Mouse (Mus musculus) heart, postnatal 4 days (tissue): ENCODE results near the gene Prl2c5. TPM values are rescaled to one million over a fixed set of nuclear protein-coding genes. Genes with fewer than 3 reads are reported as not detected.
"Not testable (repeated sequence)": the region's sequence is repeated elsewhere in the genome, so short reads cannot be mapped to it uniquely, and the experiment has no call there.

ENCODE experiments used
- DNase-seq: peaks from one replicate; pipeline ENCODE4 v3.0.0; 2021
- total RNA-seq, 2 experiments: library from RNA; stranded (reverse); gene quantifications; 2 replicates each; pipeline ENCODE4 v1.2.3; 2021

Prl2c5 gene
- not detected for total RNA-seq

DNA sequence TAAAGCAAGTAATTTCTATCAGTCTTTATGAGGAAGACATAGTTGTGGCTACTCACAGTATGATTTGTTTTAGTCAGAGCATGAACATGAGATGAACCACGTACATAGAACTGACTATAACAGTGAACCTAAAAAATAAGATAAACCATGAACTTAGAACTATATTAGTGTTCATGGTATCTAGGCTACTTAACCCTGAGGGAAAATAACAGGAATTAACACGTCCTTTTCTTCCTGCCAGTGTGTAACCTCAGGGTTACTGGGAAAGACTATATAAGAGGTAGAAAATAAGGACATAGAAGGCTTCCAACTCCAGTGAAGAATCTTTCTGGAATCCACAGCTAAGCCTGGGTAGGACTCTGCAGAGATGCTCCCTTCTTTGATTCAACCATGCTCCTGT, at the start of gene Prl2c5:
Gene Prl2c5 (plus strand): TSS at position 301 of the 400 bp plus-strand sequence.
- DNase-seq, result not testable (repeated sequence)

DNA sequence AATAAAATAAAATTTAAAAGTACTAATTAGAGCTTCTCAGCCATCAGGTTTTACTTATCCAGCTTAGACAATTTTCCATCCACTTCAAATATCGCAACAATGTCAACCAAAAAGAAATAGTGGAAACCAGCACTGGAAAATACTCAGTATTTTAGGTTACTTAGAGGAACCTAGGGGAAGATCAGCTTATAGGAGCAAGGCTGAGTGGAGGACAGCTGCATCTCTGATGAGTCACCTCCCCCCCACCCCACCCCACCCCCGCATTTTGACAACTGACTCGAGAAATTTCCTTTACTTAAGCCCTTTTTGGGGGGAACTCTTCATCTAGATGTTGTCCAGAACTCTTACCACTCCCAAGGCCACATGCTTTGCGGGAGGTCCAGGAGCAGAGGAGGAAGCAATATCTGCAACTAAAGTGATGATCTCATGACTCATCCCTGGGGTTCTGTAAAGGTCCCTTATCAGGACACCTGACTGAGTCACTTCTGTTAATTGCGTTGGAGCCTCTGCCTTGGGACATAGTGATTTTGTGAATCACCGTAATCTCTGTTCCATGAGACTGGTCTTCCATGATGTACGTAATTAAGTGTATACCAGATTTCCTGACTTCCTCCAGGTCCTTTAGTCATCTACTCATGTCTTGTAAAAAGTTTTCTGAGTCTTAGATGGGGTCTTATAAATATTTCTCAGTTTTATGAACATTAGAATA, 19.6 kb upstream of the Prl2c5 start:
- not testable (repeated sequence) for DNase-seq

DNA sequence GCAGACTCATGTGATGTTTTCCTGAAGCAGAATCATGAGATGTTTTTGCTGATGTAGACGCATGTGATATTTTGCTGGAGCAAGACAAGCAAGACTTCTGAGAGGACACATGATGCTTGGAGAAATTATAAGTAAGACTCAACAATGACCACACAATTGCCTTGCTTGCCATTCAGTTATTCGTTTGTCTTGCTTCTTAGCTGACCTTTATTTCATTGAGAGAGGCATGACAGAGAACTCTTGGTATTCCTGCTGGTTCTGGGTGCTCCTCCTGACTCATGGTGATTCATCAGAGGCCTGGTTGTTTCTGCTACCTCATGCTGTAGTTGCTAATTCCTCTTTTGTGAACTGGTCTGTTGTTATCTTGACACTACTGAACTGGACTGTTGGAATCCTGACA, 13.9 kb upstream of the Prl2c5 start:
- not testable (repeated sequence) for DNase-seq

DNA sequence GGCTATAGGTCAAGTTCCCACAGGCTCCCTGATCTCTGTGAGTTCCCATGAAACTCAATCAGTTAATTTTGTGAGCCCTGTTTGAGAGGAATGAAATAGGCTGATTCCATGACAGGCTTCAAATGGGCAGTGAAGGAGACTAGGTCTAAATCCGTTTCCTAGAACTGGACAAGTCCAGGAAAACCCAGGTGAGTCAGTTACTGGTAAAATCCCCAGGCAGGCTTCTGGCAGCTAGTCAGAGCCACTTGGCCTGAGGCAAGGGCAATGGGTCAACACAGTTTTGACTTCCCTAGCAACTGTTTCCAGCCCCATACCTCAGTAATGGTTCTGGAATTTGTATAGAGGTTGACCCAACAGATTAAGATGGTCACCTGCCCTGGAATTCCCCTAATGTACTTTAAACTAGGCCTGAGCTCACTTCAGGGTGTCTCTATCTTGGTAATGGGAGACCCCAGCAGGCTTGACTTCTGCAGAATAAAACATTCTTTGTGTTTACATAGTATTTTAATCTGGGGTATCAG, 8.8 kb upstream of the Prl2c5 start:
- not testable (repeated sequence) for DNase-seq

DNA sequence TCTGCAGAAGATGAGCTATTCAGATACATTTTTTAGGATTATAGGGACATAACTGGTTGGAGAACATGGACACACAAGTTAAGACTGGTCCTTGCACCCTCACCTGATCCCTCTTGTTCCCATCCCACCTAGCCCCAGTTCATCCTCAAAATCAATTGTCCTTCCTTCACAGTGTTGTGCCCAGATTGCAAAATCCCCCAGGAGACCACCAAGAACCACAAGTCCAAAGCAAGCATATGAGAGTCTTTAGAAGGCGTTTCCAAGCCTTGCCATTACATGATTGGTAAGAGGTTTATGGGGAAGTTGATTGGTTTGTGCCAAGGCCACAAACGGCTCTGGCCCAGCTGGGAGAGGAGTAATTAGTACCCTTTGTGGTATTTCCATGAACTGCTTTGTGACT, 6.8 kb upstream of the Prl2c5 start:
- not testable (repeated sequence) for DNase-seq

DNA sequence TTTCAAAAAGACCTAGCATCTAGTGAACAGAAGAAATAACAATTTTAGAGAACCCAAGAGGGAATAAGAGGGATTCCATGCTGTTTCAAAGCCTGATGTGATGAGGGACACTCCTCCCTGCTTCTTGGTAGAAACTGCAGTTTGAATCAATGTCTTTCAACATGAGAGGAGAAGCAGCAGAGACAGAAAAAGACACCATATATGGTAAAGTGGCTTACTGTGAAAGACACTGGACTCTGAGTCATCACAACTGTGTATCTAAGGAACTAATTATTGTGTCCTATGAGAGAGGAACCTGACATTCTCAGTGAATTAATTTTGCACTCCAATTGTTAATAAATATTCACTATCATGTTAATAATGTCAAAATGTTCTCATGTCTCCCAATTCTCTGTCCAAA, 28.7 kb downstream of the Prl2c5 start:
- not testable (repeated sequence) for DNase-seq

DNA sequence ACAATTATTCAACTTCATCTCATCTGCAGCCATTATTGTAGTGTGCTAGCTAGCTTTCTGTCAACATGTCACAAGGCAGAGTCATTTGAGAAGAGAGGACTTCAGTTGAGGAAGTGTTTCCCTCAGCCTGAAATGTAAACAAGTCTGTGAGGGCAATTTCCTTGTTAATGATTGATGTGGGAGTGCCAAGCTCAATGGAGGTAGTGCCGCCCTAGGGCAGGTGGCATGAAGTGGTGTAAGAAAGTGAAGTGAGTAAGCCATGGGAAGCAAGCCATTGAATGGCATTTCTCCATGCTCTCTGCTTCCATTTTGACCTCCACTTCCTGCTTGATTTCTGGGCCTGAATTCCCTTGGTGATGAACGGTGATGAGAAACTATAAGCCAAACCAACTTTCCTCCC, 33.8 kb downstream of the Prl2c5 start:
- DNase-seq, result not testable (repeated sequence)

DNA sequence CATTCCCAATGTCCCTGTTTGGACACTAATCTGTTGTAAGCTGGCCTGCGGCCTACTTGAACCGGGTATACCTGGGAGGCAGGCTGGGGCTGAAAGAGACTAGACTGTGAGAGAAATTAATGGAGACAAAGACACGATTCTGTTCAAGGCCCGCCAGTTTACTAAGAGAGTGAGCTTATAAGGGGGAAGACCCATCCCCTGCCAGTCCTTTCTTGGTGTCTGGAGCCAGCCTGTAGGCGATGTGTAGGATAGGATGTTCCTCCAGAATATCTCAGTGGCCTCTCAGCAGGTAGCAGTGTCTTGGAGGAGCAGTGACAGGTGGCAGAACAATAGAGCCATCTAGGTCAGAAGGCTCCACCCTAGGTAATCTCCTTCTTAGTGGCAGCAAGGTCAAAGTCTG, 37.7 kb downstream of the Prl2c5 start:
- DNase-seq, result not testable (repeated sequence)

DNA sequence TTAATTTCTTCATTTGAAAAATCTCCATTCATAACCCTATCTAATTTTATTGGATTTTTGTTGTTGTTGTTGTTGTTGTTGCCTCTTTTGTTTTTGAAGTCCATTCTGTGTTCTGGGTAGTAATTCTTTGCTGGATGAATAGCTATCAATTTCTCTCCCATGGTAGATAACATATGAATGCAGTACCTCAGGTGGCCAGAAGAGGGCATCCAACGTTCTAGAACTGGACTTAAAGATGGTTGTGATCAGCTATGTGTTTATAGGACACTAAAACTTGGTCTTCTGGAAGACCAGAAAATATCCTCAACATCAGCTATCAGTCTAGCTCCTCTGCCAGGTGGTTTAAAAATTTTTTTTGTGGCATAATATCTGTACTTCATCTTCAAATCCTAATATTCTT, 54.9 kb downstream of the Prl2c5 start:
- DNase-seq, result peak; percentile 73

Other genes with a start within 250 kb of the Prl2c5 start
- gene Prl2c2, start 177.3 kb upstream of the Prl2c5 start, total RNA-seq, result not detected
- 1 to 10 TPM; 9.0 to 9.4 TPM for gene Gpr137b, start 211.3 kb downstream of the Prl2c5 start, total RNA-seq